Mouse (Mus musculus): ENCODE results near the gene Nomo1. TPM values are rescaled to one million over a fixed set of nuclear protein-coding genes. Genes with fewer than 3 reads are reported as not detected.

The Nomo1 gene
- polyA plus RNA-seq, 1 experiment, result 52.2 TPM

DNA sequence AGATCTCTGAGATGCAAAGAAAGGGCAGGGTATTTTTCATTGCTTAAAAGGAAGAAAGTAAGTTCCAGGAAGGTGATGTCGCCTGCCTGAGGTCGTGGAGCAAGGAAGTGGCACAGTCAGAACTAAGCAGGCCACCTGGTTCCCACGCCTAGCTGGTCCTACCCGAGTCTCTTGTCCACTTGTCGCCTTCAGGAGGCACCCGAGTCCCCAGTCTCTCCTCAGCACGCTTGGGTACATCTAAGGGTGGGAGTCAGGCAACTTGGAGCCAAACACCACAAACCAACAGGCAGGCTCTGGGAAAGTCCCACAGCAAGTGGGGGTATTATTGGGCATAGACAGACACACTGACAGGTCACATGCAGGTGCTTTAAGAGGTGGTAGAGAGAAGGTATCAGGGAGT lies 97.2 kb downstream of the Nomo1 start:
- H3K27ac ChIP-seq (ENCODE audit: insufficient read depth, low read length), result no peak overlapping the region
- H3K4me1 ChIP-seq (ENCODE audit: control insufficient read depth, insufficient read depth, low read length), result peaks cover 13% of the 10 kb centered on the region
- H3K4me3 ChIP-seq (ENCODE audit: insufficient read depth, low read length), result no peak overlapping the region
- TF ChIP-seq POLR2A (IDR thresholded peaks at IDR 0.05; ENCODE audit: low read depth, low read length), result no peak

DNA sequence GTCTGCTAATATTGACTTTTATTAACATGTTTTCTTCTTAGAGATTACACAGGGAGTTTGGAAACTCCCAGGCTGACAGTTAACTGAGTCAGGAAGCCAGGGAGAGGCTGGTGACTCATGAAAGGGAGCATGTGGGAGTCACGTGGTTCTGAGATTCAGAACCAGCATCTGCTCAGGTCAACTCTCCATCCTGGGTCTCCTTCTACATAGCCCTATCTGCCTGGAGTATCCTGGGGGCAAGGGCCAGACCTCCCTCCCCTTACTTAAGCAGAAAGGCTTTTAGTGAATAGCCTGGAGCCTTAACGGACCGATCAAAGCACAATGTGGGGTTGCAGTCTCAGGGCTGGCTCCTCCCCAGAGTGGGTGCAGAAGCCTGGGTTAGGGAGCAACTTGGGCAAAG lies 97.8 kb downstream of the Nomo1 start:
- Histone ChIP-seq H3K4me1 (ENCODE audit: control insufficient read depth, insufficient read depth, low read length) (peaks cover 13% of the 10 kb centered on the region), H3K27ac (ENCODE audit: insufficient read depth, low read length) (no peak overlapping the region), H3K4me3 (ENCODE audit: insufficient read depth, low read length) (no peak overlapping the region)
- TF ChIP-seq CTCF (IDR thresholded peaks at IDR 0.05; ENCODE audit: borderline replicate concordance, insufficient read depth, low read length) (no peak), POLR2A (IDR thresholded peaks at IDR 0.05; ENCODE audit: low read depth, low read length) (no peak)

DNA sequence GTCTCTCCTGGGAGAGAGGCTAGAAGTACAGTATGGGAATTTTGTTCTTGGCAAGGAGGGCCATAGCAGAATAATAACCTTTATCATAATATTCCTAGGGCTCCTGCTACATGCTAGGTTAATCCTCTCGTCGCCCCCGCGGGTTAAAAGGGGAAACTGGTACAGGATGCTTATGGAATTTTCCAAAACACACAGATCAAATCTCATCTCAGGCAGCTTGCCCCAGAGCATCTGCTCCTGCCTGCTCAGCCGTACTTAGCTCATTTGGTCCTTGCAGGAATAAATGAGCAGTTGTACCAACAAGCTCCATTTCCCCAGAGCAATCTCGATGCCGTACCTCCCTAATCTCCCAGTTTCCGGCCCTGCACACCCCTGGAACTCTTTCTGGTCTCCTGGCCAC lies 98.3 kb downstream of the Nomo1 start:
- no peak for TF ChIP-seq CTCF (IDR thresholded peaks at IDR 0.05; ENCODE audit: borderline replicate concordance, insufficient read depth, low read length)
- no peak for TF ChIP-seq POLR2A (IDR thresholded peaks at IDR 0.05; ENCODE audit: low read depth, low read length)
- H3K4me1 ChIP-seq (ENCODE audit: control insufficient read depth, insufficient read depth, low read length), result peaks cover 13% of the 10 kb centered on the region
- H3K4me3 ChIP-seq (ENCODE audit: insufficient read depth, low read length), result no peak overlapping the region
- no peak overlapping the region for H3K27ac ChIP-seq (ENCODE audit: insufficient read depth, low read length)

DNA sequence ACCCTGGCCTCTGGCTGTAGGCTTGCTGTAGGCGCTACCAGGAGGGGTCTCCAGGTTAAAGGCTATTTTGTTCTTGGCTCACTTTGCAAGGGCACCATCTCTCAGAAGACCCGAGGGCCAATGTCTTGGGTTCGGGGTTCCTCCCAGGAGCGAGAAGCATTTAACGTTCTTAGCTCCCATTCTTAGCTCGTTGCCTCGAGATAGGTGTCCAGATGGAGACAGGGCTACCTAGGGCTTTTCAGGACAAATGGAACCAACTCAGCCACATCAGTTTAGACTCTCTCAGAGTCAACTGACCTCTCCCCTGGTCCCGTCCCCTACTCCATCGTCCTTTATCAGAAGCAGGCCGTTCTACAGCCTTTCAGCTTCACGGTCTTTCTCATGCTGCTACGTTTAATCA lies 98.7 kb downstream of the Nomo1 start:
- no peak overlapping the region for H3K4me3 ChIP-seq (ENCODE audit: insufficient read depth, low read length)
- TF ChIP-seq CTCF (IDR thresholded peaks at IDR 0.05; ENCODE audit: borderline replicate concordance, insufficient read depth, low read length) (no peak), POLR2A (IDR thresholded peaks at IDR 0.05; ENCODE audit: low read depth, low read length) (no peak)
- H3K4me1 ChIP-seq (ENCODE audit: control insufficient read depth, insufficient read depth, low read length), result peaks cover 13% of the 10 kb centered on the region
- no peak overlapping the region for H3K27ac ChIP-seq (ENCODE audit: insufficient read depth, low read length)

Other genes with a start within 250 kb of the Nomo1 start
- 5.5 and 8.7 TPM in 2 replicates for gene Lmtk3, start 250.0 kb upstream of the Nomo1 start, polyA plus RNA-seq (2011; ENCODE audit: insufficient read length, low read depth, missing spikeins)
- gene Sult2b1, start 249.0 kb upstream of the Nomo1 start, polyA plus RNA-seq (2011; ENCODE audit: insufficient read length, low read depth, missing spikeins), result 0.44 TPM in 1 of 2 replicates, not detected in the other
- gene Cyth2, start 219.1 kb upstream of the Nomo1 start, polyA plus RNA-seq (2011; ENCODE audit: insufficient read length, low read depth, missing spikeins), result 63.7 and 69.6 TPM in 2 replicates
- not detected in 2 replicates for gene Kcnj14, start 208.9 kb upstream of the Nomo1 start, polyA plus RNA-seq (2011; ENCODE audit: insufficient read length, low read depth, missing spikeins)
- 13.5 and 17.6 TPM in 2 replicates for gene Grwd1, start 202.8 kb upstream of the Nomo1 start, polyA plus RNA-seq (2011; ENCODE audit: insufficient read length, low read depth, missing spikeins)
- 283 and 303 TPM in 2 replicates for gene Kdelr1, start 160.9 kb upstream of the Nomo1 start, polyA plus RNA-seq (2011; ENCODE audit: insufficient read length, low read depth, missing spikeins)
- 1.8 and 2.1 TPM in 2 replicates for gene Grin2d, start 155.3 kb upstream of the Nomo1 start, polyA plus RNA-seq (2011; ENCODE audit: insufficient read length, low read depth, missing spikeins)
- not detected in 2 replicates for gene Syngr4, start 137.0 kb upstream of the Nomo1 start, polyA plus RNA-seq (2011; ENCODE audit: insufficient read length, low read depth, missing spikeins)
- 18.0 and 21.2 TPM in 2 replicates for gene Tmem143, start 136.8 kb upstream of the Nomo1 start, polyA plus RNA-seq (2011; ENCODE audit: insufficient read length, low read depth, missing spikeins)
- 373 and 394 TPM in 2 replicates for gene Emp3, start 112.3 kb upstream of the Nomo1 start, polyA plus RNA-seq (2011; ENCODE audit: insufficient read length, low read depth, missing spikeins)
- 0.73 and 1.1 TPM in 2 replicates for gene Ccdc114, start 109.6 kb upstream of the Nomo1 start, polyA plus RNA-seq (2011; ENCODE audit: insufficient read length, low read depth, missing spikeins)
- 0.14 TPM in 1 of 2 replicates, not detected in the other for gene Abcc6, start 3.4 kb upstream of the Nomo1 start, polyA plus RNA-seq (2011; ENCODE audit: insufficient read length, low read depth, missing spikeins)
- gene Kcnj11, start 67.1 kb downstream of the Nomo1 start, polyA plus RNA-seq (2011; ENCODE audit: insufficient read length, low read depth, missing spikeins), result not detected in 2 replicates
- not detected in 2 replicates for gene Abcc8, start 146.3 kb downstream of the Nomo1 start, polyA plus RNA-seq (2011; ENCODE audit: insufficient read length, low read depth, missing spikeins)
- not detected in 2 replicates for gene Ush1c, start 204.8 kb downstream of the Nomo1 start, polyA plus RNA-seq (2011; ENCODE audit: insufficient read length, low read depth, missing spikeins)
- gene Otog, start 207.3 kb downstream of the Nomo1 start, polyA plus RNA-seq (2011; ENCODE audit: insufficient read length, low read depth, missing spikeins), result not detected in 2 replicates